Mouse (Mus musculus) bone marrow, adult 2 months (tissue): ENCODE measurements at regions not wholly inside any gene's neighbourhood (a gene's known extent, or its start where the extent isn't known, plus 50 kb on each side); places are given as distances from the start of the nearest gene placed in this dataset.

ENCODE experiments used
- CTCF ChIP-seq: fragments of 200-500 bp; IDR thresholded peaks from 2 replicates; pipeline ENCODE4 v1.5.1; 2011; ENCODE audit warnings: low read length, control low read depth; ENCODE audit not compliant: control insufficient read depth, insufficient read depth
- POLR2A ChIP-seq: fragments of 200-500 bp; IDR thresholded peaks from 2 replicates; pipeline ENCODE4 v1.6.1; 2011; ENCODE audit warnings: low read depth, mild to moderate bottlenecking, control low read depth, low read length, borderline replicate concordance; ENCODE audit not compliant: control insufficient read depth

DNA sequence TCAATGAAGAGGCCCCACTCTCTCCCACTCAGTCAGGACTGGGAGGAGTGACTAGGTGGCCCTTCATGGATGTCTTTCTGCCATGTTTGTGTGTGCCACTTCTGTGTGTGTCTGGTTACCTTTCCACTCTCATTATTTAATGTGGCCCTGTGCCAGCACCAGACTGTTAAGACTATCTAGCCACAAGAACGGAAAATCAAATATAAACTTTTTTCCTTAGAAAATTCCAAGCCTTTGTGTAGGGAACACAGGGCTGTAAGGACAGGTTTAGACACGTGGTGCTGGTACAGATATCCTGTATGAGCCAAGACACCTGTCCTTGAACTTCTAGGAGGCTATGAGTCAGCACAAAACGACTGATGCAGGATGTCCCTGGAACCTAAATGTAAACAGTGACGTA is 69.9 kb downstream of the Crygs start:
- TF ChIP-seq CTCF (no peak), POLR2A (no peak)
